In genomic region chr10:24789747-24790545, GRCm38 (mm10) we compare ENCODE assay signal across 9 mouse cellular contexts. TPM values are rescaled to one million over a fixed set of nuclear protein-coding genes. Genes with fewer than 3 reads are reported as not detected.
DNase-seq lines count a peak whose midpoint lies in the region; ATAC-seq and TF ChIP-seq lines count a peak whose summit lies in the region.
"Had no signal": no experiment of that assay in that cellular context is flagged by ENCODE, and none has a peak within 500 bp of the region (broad histone marks: within the 10 kb centered on the region; RNA-seq: fewer than 3 reads in every experiment).

No protein-coding gene starts in this region.

- no peak for ATAC-seq in embryonic facial prominence, embryonic 11.5 days (replicated peaks; ENCODE audit: insufficient number of reproducible peaks, low FRiP score, low TSS enrichment, low read depth)
- no peak for ATAC-seq in kidney, postnatal 0 days (replicated peaks; ENCODE audit: low FRiP score, low read depth)

- no peak overlapping the region for H3K27ac ChIP-seq in embryonic facial prominence, embryonic 11.5 days (replicated peaks; ENCODE audit: low read depth, low read length)
- H3K27ac ChIP-seq in kidney, postnatal 0 days = no peak overlapping the region
- H3K27ac ChIP-seq: heart, embryonic 15.5 days; neural tube, embryonic 12.5 days had no signal

- H3K9me3 ChIP-seq in embryonic facial prominence, embryonic 11.5 days (replicated peaks; ENCODE audit: control insufficient read depth, low read length) = no peaks in the 10 kb centered on the region
- no peaks in the 10 kb centered on the region for H3K9me3 ChIP-seq in kidney, postnatal 0 days (replicated peaks; ENCODE audit: low read length)
- H3K9me3 ChIP-seq: heart, embryonic 15.5 days; neural tube, embryonic 12.5 days had no signal

- WGBS in embryonic facial prominence, embryonic 11.5 days = 67% methylated on average over 11 of the region's 11 CpGs
- WGBS in kidney, postnatal 0 days = 72% methylated on average over 11 of the region's 11 CpGs
- 71% methylated on average over 11 of the region's 11 CpGs for WGBS in lung, adult 2 months

- no peak overlapping the region for H3K9ac ChIP-seq in embryonic facial prominence, embryonic 11.5 days (replicated peaks; ENCODE audit: low read length)
- H3K9ac ChIP-seq in kidney, postnatal 0 days (ENCODE audit: low read depth, low read length) = no peak overlapping the region
- H3K9ac ChIP-seq: heart, embryonic 15.5 days; neural tube, embryonic 12.5 days had no signal

- TF ChIP-seq POLR2A in lung, adult 2 months (IDR thresholded peaks at IDR 0.05; ENCODE audit: borderline replicate concordance, extremely low read depth, low read depth, low read length) = no peak

- H3K4me1 ChIP-seq in embryonic facial prominence, embryonic 11.5 days (ENCODE audit: control insufficient read depth, insufficient read depth, low read length) = no peaks in the 10 kb centered on the region
- H3K4me1 ChIP-seq in kidney, postnatal 0 days (replicated peaks; ENCODE audit: insufficient read depth, low read length) = no peaks in the 10 kb centered on the region
- H3K4me1 ChIP-seq in lung, adult 2 months (ENCODE audit: control insufficient read depth, insufficient read depth, low read length) = no peaks in the 10 kb centered on the region
- H3K4me1 ChIP-seq: heart, embryonic 15.5 days; neural tube, embryonic 12.5 days had no signal

- TF ChIP-seq CTCF in kidney, postnatal 0 days (IDR thresholded peaks at IDR 0.05; ENCODE audit: low read depth) = peak; percentile 74
- peak; percentile 75 for TF ChIP-seq CTCF in lung, adult 2 months (IDR thresholded peaks at IDR 0.05; ENCODE audit: insufficient read depth, low read length)

- no peak overlapping the region for H3K4me3 ChIP-seq in embryonic facial prominence, embryonic 11.5 days (ENCODE audit: low read depth, low read length)
- no peak overlapping the region for H3K4me3 ChIP-seq in kidney, postnatal 0 days (replicated peaks; ENCODE audit: low read depth, low read length)
- H3K4me3 ChIP-seq in lung, adult 2 months (replicated peaks; ENCODE audit: extremely low read depth, low read depth, low read length) = no peak overlapping the region
- H3K4me3 ChIP-seq: heart, embryonic 15.5 days; neural tube, embryonic 12.5 days had no signal

- no peaks in the 10 kb centered on the region for H3K27me3 ChIP-seq in embryonic facial prominence, embryonic 11.5 days (ENCODE audit: control insufficient read depth, insufficient read depth, low read length)
- no peaks in the 10 kb centered on the region for H3K27me3 ChIP-seq in kidney, postnatal 0 days (ENCODE audit: insufficient read depth, low read length)
- H3K27me3 ChIP-seq: heart, embryonic 15.5 days; neural tube, embryonic 12.5 days had no signal

- peak; percentile 44 to 60 for DNase-seq in urinary bladder, adult 18-20 months (ENCODE audit: low spot score in 2 of 2)
- DNase-seq in urinary bladder, postnatal 10 days (ENCODE audit: low spot score) = no peak
- peak; percentile 8 to 52 for DNase-seq in adrenal gland, adult (ENCODE audit: inconsistent age in 2 of 2, low spot score in 1 of 2)
- DNase-seq in embryonic facial prominence, embryonic 11.5 days (ENCODE audit: low spot score) = peak; percentile 46
- peak; percentile 70 for DNase-seq in kidney, postnatal 0 days (ENCODE audit: low spot score)
- peak; percentile 38 for DNase-seq in lung, adult 2 months
- DNase-seq in spleen, postnatal 10 days (ENCODE audit: low spot score in 2 of 2) = peak; percentile 53 to 82

- no peaks in the 10 kb centered on the region for H3K36me3 ChIP-seq in embryonic facial prominence, embryonic 11.5 days (replicated peaks; ENCODE audit: control insufficient read depth, insufficient read depth, low read depth, low read length)
- no peaks in the 10 kb centered on the region for H3K36me3 ChIP-seq in kidney, postnatal 0 days (ENCODE audit: insufficient read depth, low read length)
- H3K36me3 ChIP-seq: heart, embryonic 15.5 days; neural tube, embryonic 12.5 days had no signal

- no peak overlapping the region for H3K4me2 ChIP-seq in embryonic facial prominence, embryonic 11.5 days (ENCODE audit: low read depth, low read length)
- H3K4me2 ChIP-seq in kidney, postnatal 0 days (ENCODE audit: low read length) = no peak overlapping the region
- H3K4me2 ChIP-seq: heart, embryonic 15.5 days; neural tube, embryonic 12.5 days had no signal

RNA-seq across cellular contexts. Expression of gene Enpp3, which starts 52.7 kb away (rescaled TPM):
- polyA plus RNA-seq in embryonic facial prominence, embryonic 11.5 days (2014; fragmentation: Nextera tagmentation; extraction: Ambion mirVana) = 9.2 and 10.4 TPM in 2 replicates
- polyA plus RNA-seq in kidney, postnatal 0 days (2015; fragmentation: Nextera tagmentation; extraction: Ambion mirVana) = 4.0 and 4.8 TPM in 2 replicates
- polyA plus RNA-seq in lung, adult 2 months (2012; rRNA removed) = 0.61 and 0.92 TPM in 2 replicates
